Mouse (Mus musculus) cerebellum, postnatal 14 days (tissue): ENCODE data around the gene Ubap1l.
A peak's percentile ranks its signal among the peaks of the same experiment; 100 is the strongest.

Source experiments
- DNase-seq, 2 experiments: peaks; one replicate each; pipeline ENCODE4 v3.0.0; 2021; ENCODE audit warnings: mixed read lengths in 2 of 2

Gene Ubap1l

DNA sequence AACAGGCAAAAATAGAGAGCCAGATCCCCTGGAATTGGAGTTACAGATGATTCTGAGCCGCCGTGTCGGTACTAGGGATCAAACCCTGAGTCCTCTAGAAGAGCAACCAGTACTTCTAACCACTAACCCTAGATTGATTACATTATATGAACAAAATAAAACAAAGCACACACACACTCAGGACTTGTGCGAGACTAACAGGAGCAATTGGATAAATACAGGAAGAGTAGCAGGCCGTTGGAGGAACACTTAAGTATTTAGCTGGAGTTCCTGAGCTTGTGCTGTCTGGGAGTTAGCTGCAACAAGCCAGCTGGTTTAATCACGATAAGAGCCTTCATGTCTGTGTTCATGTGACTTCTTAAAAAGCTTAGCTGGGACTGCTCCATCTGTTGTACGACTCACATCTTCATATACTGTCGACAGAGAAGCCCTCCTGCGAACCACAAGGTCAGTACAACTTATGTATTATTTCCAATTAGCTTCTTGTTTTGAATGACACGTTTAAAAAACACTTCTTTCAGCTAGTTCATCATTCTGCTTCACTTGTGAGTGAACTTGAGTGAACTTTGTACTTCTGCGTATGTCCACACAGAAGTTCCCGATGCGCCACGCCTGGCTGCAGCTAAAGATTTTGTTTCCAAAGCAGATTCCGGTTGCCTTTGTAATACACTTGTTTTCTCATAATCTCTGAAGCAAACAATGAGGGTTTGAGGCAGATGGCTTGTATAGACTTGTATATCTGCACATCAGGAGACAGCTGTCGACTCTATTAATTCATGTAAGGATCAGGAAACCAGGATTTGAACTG, at the start of gene Ubap1l:
Ubap1l (plus strand) TSS at position 401 of the 808 bp plus-strand sequence.
- no peak for DNase-seq

DNA sequence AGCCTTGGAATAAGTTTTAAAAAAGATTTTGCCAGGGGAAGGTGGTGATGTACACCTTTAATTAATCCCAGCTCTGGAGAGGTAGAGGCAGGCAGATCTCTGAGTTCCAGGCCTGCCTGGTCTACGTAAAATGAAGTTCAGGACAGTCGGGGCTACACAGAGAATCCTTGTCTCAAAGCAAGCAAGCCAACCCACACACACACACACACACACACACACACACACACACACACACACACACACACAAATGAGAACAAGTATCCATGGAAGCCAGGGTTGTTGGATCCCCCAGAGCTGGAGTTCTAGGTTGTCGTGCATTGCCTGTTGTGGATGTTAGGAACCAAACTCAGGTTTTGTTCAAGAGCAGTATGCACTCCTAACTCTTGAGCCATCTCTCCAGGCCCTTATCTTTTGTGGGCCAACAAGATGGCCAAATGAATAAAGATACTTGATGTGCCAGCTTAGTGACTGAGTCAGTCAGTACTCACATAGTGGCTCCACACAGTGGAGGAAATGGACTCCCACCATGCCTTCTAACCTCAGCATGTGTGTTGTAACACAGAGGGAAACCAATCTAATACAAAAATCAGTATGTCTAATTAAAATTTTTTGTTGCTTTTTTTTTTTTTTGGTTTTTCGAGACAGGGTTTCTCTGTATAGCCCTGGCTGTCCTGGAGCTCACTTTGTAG, 48.0 kb upstream of the Ubap1l start:
- DNase-seq = no peak

DNA sequence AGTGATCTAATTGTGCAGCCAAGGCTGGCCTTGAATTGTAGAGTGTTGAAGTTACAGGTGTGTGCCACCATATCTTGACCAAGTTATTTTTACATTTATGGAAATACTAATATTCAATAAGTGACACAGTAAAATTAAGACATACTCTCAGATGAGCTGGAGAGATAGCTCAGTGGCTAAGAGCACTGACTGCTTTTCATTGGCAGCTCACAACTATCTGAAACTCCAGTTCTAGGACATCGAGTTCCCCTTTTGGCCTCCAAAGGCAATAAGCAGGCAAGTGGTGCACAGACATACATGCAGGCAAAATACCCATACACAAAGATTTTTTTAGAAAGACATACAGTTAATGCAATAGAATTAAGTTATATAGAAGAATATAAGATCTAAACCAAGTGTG, 47.0 kb upstream of the Ubap1l start:
- DNase-seq = no peak

DNA sequence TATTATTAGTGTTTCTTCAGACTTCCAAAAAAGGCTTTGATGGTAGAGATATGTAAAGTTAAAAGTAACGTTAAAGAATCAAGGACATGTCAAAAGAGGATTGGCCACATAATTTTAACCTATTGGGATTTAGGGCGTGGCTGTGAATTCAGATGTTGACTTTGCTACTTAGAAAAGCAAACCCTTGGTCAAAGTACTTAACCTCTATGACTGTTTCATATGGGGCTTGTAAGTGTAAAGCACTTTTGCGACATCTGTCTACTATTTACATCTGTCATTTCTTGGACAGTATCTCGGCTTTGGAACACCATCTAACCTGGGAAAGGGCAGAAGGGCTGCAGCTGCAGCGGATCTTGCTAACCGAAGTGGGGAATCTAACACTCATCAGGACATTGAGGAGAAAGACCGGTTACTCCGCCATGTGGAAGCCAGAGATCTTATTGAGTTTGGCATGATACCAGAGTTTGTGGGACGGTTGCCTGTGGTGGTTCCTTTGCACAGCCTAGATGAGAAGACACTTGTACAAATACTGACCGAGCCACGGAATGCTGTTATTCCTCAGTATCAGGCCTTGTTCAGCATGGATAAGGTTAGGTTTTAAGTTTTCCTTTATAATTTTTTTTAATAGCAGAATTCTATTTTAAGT, 38.5 kb upstream of the Ubap1l start:
- no peak for DNase-seq

DNA sequence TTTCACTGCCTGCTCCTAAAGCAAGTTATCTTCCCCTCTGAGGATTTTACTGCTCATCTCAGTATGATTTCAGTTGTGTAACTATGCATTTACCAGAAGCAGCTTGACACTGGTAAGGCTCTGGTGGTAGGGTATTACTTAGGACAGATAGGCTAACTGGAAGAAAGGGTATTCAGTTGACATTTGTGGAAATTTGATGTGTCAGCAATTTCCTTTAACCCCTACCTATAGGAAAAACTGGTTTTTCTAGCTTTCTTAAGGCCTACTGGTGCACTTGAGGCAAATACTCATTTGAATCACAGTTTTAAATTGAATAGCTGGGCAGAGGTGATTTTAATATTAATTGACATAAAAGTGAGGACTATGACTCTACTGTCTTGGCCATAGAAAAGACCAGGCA, 34.9 kb upstream of the Ubap1l start:
- no peak for DNase-seq

DNA sequence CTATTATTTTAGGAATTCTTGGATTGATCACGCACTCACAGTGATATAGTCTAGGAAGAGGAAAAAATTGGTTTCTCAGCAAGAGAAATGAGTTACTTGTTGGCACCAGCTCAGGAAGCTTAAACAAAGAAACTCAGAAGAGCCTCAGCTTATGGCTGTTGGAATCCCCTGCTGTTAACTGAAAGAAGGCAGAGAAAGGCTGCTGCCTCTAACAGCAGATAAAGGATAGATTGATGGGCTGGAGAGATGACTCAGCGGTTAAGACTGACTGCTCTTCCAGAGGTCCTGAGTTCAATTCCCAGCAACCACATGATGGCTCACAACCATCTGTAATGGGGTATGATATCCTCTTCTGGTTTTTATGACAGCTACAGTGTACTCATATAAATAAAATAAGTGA, 33.5 kb upstream of the Ubap1l start:
- no peak for DNase-seq

DNA sequence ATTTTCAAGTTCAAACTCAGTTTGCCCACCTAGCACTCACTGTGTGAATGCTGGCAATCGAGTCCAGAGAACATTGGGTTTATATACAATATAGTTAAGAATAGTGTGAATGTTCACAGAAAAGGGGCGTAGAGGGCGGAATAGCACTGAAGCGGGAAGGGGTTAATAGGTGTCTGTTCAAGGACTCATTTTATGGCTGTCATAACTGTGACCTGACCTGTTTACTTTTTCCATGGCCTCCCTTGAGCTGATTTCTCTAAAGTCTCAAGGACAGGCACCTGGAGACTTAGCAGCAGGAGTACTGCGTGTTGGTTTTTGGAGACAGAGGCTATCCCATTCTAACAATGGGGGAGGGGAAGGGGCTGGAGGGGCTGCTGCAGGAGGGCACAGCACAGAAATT, 26.9 kb upstream of the Ubap1l start:
- no peak for DNase-seq

DNA sequence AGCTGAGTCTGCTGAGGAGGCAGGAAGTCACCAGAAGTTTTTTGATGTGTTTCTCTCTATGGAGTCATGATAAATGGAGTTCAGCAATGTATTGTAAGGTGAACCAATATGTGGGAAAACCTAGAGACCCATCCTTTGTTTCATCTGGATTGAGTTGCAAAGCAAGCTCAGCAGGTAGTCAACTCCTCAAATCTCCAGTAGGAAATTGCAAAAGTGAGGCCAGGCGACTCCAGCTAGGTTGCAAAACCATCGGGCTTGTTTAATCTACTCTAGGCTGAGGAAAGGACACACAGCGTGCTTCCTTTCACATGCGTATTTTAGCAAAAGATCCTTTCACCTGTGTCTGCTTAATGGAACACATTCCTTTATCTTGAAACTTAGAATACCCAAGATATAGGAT, 21.7 kb upstream of the Ubap1l start:
- DNase-seq = no peak

DNA sequence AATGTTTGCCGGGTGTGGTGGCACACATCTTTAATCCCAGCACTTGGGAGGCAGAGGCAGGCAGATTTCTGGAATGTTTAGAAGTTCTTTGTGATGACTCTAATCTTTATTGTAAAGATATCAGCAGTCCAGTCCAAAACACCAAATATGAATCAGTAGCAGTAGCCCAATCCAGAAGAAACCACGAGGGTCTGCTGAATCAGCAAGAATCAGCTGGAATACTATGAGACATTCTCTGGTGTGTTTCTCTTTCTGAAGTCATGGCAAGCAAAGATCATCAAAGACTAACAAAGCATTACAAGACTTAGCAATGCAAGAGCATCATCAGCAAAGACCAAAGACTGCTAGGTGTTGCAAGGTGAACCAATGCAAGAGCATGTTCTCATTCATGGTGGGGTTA, 20.4 kb upstream of the Ubap1l start:
- no peak for DNase-seq

DNA sequence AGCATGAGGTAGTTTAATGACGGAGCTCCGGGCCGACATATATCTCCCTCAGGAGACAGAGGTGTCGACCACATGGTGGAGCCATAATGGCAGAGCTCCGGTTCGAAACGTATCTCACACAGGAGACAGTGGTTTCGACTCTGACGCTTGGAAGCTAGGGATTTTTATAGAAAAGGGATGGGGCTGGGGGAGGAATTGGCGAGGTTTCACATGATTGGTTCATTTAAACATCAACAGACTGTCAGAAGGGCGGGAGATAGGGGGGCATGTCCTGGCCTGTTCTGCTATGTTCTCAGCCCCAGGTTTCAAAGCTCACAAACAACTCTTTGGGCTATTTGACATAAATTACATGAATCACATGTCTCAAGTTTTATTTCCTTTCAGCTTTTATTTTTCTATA, 15.4 kb upstream of the Ubap1l start:
- peak in 1 of 2 experiments; percentile 25 for DNase-seq

DNA sequence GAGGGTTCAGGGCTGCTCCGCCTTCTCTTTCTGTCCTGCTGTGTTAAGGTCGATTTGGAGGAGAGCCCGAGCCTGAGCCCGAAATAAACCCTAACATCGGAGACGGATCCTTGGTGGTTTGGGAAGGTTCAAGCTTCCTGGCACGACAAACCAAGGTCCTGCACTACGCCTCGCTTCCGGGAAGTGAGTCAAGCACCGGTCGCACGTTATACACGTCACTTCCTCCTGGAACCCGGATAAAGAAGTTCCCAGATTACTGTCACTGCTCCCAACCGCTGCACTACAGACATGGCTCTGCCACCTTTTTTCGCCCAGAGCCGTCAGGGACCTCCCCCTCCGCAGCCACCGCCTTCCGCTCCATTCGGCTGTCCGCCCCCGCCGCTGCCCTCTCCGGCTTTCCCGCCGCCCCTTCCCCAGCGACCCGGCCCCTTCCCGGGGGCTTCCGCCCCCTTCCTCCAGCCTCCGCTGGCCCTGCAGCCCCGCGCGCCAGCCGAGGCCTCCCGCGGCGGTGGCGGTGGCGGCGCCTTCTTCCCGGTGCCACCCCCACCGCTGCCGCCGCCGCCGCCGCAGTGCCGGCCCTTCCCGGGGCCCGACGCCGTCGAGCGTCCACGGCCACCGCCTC, 14.9 kb upstream of the Ubap1l start, which contains the start of gene Pdcd7:
Pdcd7 (plus strand) TSS at position 251 of the 622 bp plus-strand sequence.
- DNase-seq = peak; percentile 96 to 97

DNA sequence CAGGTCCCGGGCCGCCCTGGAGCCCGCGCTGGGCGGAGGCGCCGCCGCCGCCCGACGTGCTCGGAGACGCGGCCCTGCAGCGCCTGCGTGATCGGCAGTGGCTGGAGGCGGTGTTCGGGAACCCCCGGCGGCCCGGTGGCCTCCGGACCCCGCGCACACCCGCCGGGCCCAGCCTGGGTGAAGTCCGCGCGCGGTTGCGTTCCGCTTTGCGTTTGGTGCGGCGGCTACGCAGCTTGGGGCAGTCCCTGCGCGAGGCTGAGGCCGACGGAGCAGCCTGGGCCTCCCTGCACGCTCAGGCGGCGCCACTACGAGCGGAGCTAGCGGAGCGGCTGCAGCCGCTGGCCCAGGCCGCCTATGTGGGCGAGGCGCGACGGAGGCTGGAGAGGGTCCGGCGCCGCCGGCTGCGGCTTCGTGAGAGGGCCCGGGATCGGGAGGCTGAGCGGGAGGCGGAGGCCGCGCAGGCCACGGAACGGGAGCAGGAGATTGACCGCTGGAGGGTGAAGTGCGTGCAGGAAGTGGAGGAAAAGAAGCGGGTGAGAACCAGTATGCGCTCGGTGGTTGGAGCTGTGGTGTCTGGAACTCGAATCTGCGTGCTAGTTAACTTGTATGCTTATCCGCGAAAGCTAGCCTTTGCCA, 14.2 kb upstream of the Ubap1l start:
- DNase-seq = peak; percentile 55 to 61

DNA sequence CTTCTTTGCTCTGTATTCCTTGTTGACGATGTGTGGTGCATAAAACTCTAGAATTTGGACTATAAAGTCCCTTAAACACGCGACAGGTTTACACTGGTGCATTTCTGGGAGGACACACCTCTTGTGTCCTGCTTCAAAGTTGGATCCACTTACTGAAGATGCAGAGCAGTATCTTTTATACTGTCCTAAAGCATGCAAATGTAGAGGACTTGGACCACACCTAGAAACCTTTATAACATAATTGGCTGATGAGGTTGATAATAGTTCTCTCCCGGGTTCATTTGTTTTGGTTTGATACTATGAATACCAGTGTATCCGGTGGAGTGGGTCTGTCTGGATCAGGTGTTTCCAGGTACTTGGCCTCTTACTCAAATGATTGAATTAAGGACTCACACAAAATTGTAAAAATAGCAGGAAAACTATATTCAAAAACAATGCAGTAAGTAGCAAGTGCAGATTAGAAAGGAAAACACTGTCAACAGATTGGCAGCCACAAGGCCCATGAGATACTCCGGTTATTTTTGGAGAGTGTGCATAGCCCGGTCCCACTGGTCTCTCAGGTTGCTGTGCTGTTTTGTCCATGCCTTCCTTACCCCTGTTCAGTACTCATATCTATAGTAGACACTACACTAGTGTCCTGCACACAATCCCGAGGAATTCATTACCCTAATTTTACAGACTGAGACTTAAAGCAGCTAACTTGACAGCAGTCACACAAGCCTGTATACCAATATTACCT, 13.6 kb upstream of the Ubap1l start:
- no peak for DNase-seq

DNA sequence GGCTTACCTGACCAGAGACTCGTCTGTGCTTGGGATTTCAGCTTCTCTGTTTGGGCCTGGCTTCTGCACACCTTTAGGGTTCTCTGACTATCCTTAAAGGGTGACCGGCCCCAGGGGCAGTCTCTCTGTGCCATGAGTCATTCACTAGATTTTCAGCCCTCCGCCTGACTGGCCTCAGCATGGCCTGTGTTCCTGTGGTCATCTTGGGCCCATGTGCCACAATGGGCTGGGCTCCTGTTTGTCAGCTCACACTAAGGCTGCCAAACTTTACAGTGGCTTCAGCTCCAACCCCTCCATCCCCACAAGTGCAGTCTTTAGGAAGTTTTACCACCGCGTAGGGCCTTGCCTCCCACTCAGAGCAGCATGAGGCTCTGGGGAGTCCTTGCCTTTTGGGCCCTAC, 7.6 kb upstream of the Ubap1l start:
- no peak for DNase-seq

DNA sequence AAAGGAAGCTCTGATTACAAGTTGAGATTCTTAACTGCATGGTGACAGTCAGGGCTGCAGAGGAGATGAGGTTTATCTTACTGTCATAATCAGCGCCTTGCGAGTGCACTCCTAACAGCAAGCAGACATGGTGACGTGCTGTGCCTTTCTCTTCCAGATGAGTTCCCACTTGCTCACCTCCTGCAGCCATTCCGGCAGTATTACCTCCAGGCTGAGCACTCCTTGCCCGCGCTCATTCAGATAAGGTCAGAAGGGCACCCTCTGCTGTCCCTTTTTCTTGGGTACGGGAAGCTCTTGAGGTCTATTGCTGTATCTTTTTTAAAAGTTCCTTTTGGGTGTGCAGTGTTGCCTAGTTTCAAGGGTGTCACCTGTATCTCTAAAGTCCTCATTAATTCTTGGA, 4.3 kb upstream of the Ubap1l start:
- no peak for DNase-seq

DNA sequence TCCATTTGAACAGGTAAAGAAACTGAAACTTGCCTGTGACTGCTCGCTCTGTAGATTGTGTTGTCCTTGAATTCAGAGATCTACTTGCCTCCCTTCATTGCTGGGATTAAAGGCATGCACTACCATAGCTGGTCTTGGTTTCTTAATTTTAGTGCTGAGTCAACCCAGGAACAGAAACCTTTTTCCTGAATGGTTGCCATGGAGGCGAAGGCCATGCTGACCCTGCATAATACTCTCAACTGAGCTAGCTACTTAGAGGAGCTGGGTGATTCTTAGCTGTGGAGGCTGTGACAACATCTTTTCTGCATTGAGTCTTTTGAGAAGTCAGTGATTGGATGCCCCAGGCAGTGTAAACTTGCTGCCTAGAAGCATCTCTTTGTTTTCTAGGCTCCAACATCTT, 3.9 kb upstream of the Ubap1l start:
- no peak for DNase-seq

DNA sequence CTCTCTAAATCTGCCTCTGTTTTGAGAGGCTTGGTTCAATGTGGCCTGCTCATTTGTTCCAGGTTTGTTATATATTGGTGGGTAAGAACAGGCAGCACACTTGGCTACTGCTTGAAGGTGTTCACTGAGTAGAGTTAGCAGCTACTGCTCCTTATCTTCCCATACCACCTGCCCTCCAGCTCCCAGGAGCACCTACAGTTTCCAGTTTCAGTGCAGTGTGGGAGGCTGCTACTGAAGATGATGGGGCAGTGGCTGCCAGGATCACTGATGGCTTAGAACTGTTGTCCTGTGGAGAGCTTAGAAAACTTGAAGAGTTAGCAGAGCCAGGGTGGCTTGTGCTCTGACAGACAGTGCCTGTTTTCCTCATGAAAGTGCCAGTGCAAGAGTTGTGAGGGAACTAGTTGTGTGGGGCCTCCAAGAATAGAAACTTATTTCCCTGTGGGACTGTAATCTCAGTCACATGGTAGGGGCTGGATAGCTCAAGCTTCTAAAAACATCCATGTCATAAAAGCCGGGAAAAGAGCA, 1.8 kb upstream of the Ubap1l start:
- DNase-seq = no peak

DNA sequence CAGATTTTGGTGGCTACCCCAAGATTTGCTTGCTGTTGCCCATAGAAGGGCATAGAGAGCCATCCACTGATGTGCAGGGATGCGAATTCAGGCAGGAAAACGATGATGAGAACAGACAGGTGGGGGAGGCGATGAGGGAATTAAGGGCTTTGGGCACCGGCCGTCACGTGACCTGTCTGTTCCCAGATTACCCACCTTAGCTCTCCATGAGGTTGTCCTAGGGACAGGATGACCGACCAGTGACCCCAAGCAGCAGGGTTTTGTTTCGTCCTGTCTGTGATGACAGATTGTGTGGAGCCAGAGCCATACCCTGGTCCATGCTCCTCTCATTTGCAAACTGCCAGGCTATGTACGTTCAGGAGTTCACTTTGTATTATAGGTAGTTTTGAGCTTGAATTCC, 2.8 kb downstream of the Ubap1l start:
- no peak for DNase-seq

DNA sequence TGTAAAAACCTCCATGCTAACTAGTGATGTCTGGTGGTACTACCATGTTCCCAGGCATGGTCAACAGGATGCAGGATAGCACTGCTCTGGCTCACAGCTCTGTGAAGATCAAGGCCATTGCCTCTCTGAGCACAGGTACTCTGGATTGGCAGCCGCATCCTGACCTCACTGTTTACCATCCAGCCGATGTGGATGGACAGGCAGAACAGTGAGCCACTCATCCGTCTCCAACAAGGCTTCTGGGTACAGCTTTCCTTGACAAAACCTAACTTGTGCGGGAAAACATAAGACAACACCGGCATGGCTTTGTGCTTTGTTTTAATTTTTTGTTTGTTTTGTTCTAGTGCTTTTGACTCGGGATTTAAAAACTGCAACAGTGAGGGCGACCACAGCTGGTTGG, 4.9 kb downstream of the Ubap1l start:
- no peak for DNase-seq

DNA sequence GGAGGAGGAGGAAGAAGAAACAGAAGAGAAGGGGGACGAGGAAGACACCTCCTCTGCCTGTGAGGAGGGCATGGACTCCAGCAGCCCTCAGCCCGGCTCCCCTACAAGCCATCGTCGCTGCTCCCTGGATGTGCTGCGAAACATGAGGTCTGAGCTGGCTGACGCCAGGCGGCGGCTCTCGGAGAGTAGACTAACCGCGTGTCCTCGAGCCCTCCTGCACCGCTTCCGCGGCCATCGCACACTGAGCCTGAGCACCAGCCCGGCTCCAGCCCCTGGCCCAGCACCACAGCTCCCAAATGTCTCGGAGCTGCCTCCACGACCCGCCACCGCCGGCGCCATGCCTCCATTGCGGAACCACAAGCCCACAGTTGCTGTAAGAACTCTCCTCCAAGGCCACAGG, 10.9 kb downstream of the Ubap1l start:
- DNase-seq = no peak

DNA sequence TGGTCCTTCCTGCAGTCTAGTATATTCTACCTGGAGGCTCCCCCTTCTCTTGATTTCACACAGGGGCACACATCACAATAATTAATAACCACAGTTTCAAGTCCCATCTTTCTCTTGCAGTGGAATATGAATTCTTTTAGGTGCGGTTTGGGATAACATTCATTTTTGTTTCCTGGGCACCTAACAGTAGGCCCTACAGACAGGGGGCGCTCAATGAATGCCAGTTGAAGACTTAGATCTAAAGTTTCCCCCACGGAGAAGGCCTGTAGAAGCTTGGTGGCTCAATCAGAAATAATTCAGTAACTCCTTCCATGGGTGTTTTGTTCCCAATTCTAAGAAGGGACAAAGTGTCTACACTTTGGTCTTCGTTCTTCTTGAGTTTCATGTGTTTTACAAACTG, 11.6 kb downstream of the Ubap1l start:
- DNase-seq = peak; percentile 47 to 71
